Mouse (Mus musculus): ENCODE data around the gene Gm44973. TPM values are rescaled to one million over a fixed set of nuclear protein-coding genes. Genes with fewer than 3 reads are reported as not detected.
"Not testable (repeated sequence)": the region's sequence is repeated elsewhere in the genome, so short reads cannot be mapped to it uniquely, and the experiment has no call there.

Gm44973 gene
- polyA plus RNA-seq, 1 experiment from 2014 or later = 0.19 TPM

GRCm38 (mm10) chr7:5012681-5013513 is 2.4 kb upstream of the Gm44973 start:
- H3K27ac ChIP-seq (ENCODE audit: low read depth, low read length) = no peak overlapping the region
- no peak for DNase-seq (ENCODE audit: low spot score)
- no peak overlapping the region for H3K4me3 ChIP-seq (ENCODE audit: low read depth, low read length)
- peaks cover 24% of the 10 kb centered on the region for H3K36me3 ChIP-seq (ENCODE audit: control insufficient read depth, insufficient read depth, low read length)
- no peak overlapping the region for H3K9ac ChIP-seq (ENCODE audit: low read depth, low read length)
- H3K9me3 ChIP-seq (ENCODE audit: control insufficient read depth, low read length) = no peaks in the 10 kb centered on the region
- no peaks in the 10 kb centered on the region for H3K4me1 ChIP-seq (replicated peaks; ENCODE audit: control insufficient read depth, insufficient read depth, low read length)
- H3K27me3 ChIP-seq (ENCODE audit: control insufficient read depth, insufficient read depth, low read length) = no peaks in the 10 kb centered on the region
- 93% methylated on average over 27 of the region's 27 CpGs for WGBS
- no peak for ATAC-seq (ENCODE audit: low FRiP score)
- no peak overlapping the region for H3K4me2 ChIP-seq (replicated peaks; ENCODE audit: low read depth, low read length)

GRCm38 (mm10) chr7:5014251-5015117 is 812 bp upstream of the Gm44973 start, which contains the start of the genes Zfp524 and Fiz1:
Gene Zfp524 (plus strand): TSS chr7:5014415.
Gene Fiz1 (minus strand): TSS chr7:5014697.
- H3K4me1 ChIP-seq (replicated peaks; ENCODE audit: control insufficient read depth, insufficient read depth, low read length) = no peaks in the 10 kb centered on the region
- H3K9me3 ChIP-seq (ENCODE audit: control insufficient read depth, low read length) = no peaks in the 10 kb centered on the region
- peak; percentile 98 for DNase-seq (ENCODE audit: low spot score)
- peak within 1 kb of the TSS; percentile 52 for H3K4me3 ChIP-seq (ENCODE audit: low read depth, low read length)
- H3K4me2 ChIP-seq (replicated peaks; ENCODE audit: low read depth, low read length) = peak within 1 kb of the TSS; percentile 51
- WGBS = under 1% methylated on average over 41 of the region's 42 CpGs
- H3K36me3 ChIP-seq (ENCODE audit: control insufficient read depth, insufficient read depth, low read length) = peaks cover 11% of the 10 kb centered on the region; the same call in 1 of the 2 replicates
- peak; percentile 84 for ATAC-seq (ENCODE audit: low FRiP score)
- H3K27ac ChIP-seq (ENCODE audit: low read depth, low read length) = peak within 1 kb of the TSS; percentile 96
- peak within 1 kb of the TSS; percentile 82 for H3K9ac ChIP-seq (ENCODE audit: low read depth, low read length)
- H3K27me3 ChIP-seq (ENCODE audit: control insufficient read depth, insufficient read depth, low read length) = no peaks in the 10 kb centered on the region

GRCm38 (mm10) chr7:5016057-5016456 is 761 bp downstream of the Gm44973 start:
- Histone ChIP-seq H3K4me3 (ENCODE audit: low read depth, low read length) (peak overlapping the region; percentile 52), H3K4me1 (replicated peaks; ENCODE audit: control insufficient read depth, insufficient read depth, low read length) (0 out of 2 replicates have a peak, but pooled peaks cover under 1% of the 10 kb centered on the region), H3K9ac (ENCODE audit: low read depth, low read length) (peak overlapping the region; percentile 82; the same call in 1 of the 2 replicates), H3K36me3 (ENCODE audit: control insufficient read depth, insufficient read depth, low read length) (peaks cover 9% of the 10 kb centered on the region; the same call in 1 of the 2 replicates), H3K4me2 (replicated peaks; ENCODE audit: low read depth, low read length) (peak overlapping the region; percentile 51), H3K27me3 (ENCODE audit: control insufficient read depth, insufficient read depth, low read length) (no peaks in the 10 kb centered on the region), H3K27ac (ENCODE audit: low read depth, low read length) (peak overlapping the region; percentile 96), H3K9me3 (ENCODE audit: control insufficient read depth, low read length) (no peaks in the 10 kb centered on the region)
- no peak for ATAC-seq (ENCODE audit: low FRiP score)
- no peak for DNase-seq (ENCODE audit: low spot score)
- WGBS = 71% methylated on average over 3 of the region's 3 CpGs

- Histone ChIP-seq H3K4me3 (ENCODE audit: low read depth, low read length) (no peak overlapping the region), H3K27me3 (ENCODE audit: control insufficient read depth, insufficient read depth, low read length) (no peaks in the 10 kb centered on the region), H3K4me2 (replicated peaks; ENCODE audit: low read depth, low read length) (no peak overlapping the region), H3K36me3 (ENCODE audit: control insufficient read depth, insufficient read depth, low read length) (no peaks in the 10 kb centered on the region; the same call in 1 of the 2 replicates), H3K4me1 (replicated peaks; ENCODE audit: control insufficient read depth, insufficient read depth, low read length) (0 out of 2 replicates have a peak, but pooled peaks cover 2% of the 10 kb centered on the region), H3K9me3 (ENCODE audit: control insufficient read depth, low read length) (no peaks in the 10 kb centered on the region), H3K9ac (ENCODE audit: low read depth, low read length) (no peak overlapping the region), H3K27ac (ENCODE audit: low read depth, low read length) (no peak overlapping the region)
- DNase-seq (ENCODE audit: low spot score) = no peak
- WGBS = 94% methylated on average over 2 of the region's 2 CpGs
- ATAC-seq (ENCODE audit: low FRiP score) = no peak
Measured at GRCm38 (mm10) chr7:5016920-5017319, 1.6 kb downstream of the Gm44973 start.

GRCm38 (mm10) chr7:5017352-5017751 is 2.1 kb downstream of the Gm44973 start:
- 88% methylated on average over 16 of the region's 16 CpGs for WGBS
- H3K4me3 ChIP-seq (ENCODE audit: low read depth, low read length) = no peak overlapping the region
- ATAC-seq (ENCODE audit: low FRiP score) (no peak), DNase-seq (ENCODE audit: low spot score) (no peak)
- no peaks in the 10 kb centered on the region for H3K9me3 ChIP-seq (ENCODE audit: control insufficient read depth, low read length)
- 0 out of 2 replicates have a peak, but pooled peaks cover 2% of the 10 kb centered on the region for H3K4me1 ChIP-seq (replicated peaks; ENCODE audit: control insufficient read depth, insufficient read depth, low read length)
- H3K27me3 ChIP-seq (ENCODE audit: control insufficient read depth, insufficient read depth, low read length) = no peaks in the 10 kb centered on the region
- no peak overlapping the region for H3K9ac ChIP-seq (ENCODE audit: low read depth, low read length)
- H3K27ac ChIP-seq (ENCODE audit: low read depth, low read length) = no peak overlapping the region
- no peak overlapping the region for H3K4me2 ChIP-seq (replicated peaks; ENCODE audit: low read depth, low read length)
- no peaks in the 10 kb centered on the region for H3K36me3 ChIP-seq (ENCODE audit: control insufficient read depth, insufficient read depth, low read length)

GRCm38 (mm10) chr7:5017931-5018330 is 2.6 kb downstream of the Gm44973 start:
- Histone ChIP-seq H3K27ac (ENCODE audit: low read depth, low read length) (no peak overlapping the region), H3K36me3 (ENCODE audit: control insufficient read depth, insufficient read depth, low read length) (no peaks in the 10 kb centered on the region), H3K9ac (ENCODE audit: low read depth, low read length) (no peak overlapping the region), H3K4me1 (replicated peaks; ENCODE audit: control insufficient read depth, insufficient read depth, low read length) (0 out of 2 replicates have a peak, but pooled peaks cover 2% of the 10 kb centered on the region), H3K9me3 (ENCODE audit: control insufficient read depth, low read length) (no peaks in the 10 kb centered on the region), H3K4me2 (replicated peaks; ENCODE audit: low read depth, low read length) (no peak overlapping the region), H3K27me3 (ENCODE audit: control insufficient read depth, insufficient read depth, low read length) (no peaks in the 10 kb centered on the region), H3K4me3 (ENCODE audit: low read depth, low read length) (no peak overlapping the region)
- DNase-seq (ENCODE audit: low spot score) (no peak), ATAC-seq (ENCODE audit: low FRiP score) (no peak)
- WGBS = 97% methylated on average over 21 of the region's 21 CpGs

GRCm38 (mm10) chr7:5019576-5019975 is 4.3 kb downstream of the Gm44973 start:
- WGBS = 34% methylated on average over 8 of the region's 8 CpGs
- peak overlapping the region; percentile 38 for H3K4me2 ChIP-seq (replicated peaks; ENCODE audit: low read depth, low read length)
- H3K9me3 ChIP-seq (ENCODE audit: control insufficient read depth, low read length); H3K4me1 ChIP-seq (replicated peaks; ENCODE audit: control insufficient read depth, insufficient read depth, low read length); DNase-seq (ENCODE audit: low spot score); H3K27me3 ChIP-seq (ENCODE audit: control insufficient read depth, insufficient read depth, low read length); H3K36me3 ChIP-seq (ENCODE audit: control insufficient read depth, insufficient read depth, low read length); ATAC-seq (ENCODE audit: low FRiP score): not testable (repeated sequence)
- H3K27ac ChIP-seq (ENCODE audit: low read depth, low read length) = peak overlapping the region; percentile 90
- H3K9ac ChIP-seq (ENCODE audit: low read depth, low read length) = peak overlapping the region; percentile 46; the same call in 1 of the 2 replicates
- H3K4me3 ChIP-seq (ENCODE audit: low read depth, low read length) = peak overlapping the region; percentile 87

- H3K27ac ChIP-seq (ENCODE audit: low read depth, low read length) = peak within 1 kb of the TSS; percentile 90
- ATAC-seq (ENCODE audit: low FRiP score) (peak; percentile 87), DNase-seq (ENCODE audit: low spot score) (peak; percentile 99)
- peak within 1 kb of the TSS; percentile 81 for H3K4me2 ChIP-seq (replicated peaks; ENCODE audit: low read depth, low read length)
- WGBS = under 1% methylated on average over 34 of the region's 49 CpGs
- peaks cover 4% of the 10 kb centered on the region; the same call in 1 of the 2 replicates for H3K36me3 ChIP-seq (ENCODE audit: control insufficient read depth, insufficient read depth, low read length)
- no peaks in the 10 kb centered on the region for H3K27me3 ChIP-seq (ENCODE audit: control insufficient read depth, insufficient read depth, low read length)
- peak within 1 kb of the TSS; percentile 87 for H3K4me3 ChIP-seq (ENCODE audit: low read depth, low read length)
- H3K9ac ChIP-seq (ENCODE audit: low read depth, low read length) = peak within 1 kb of the TSS; percentile 96
- H3K4me1 ChIP-seq (replicated peaks; ENCODE audit: control insufficient read depth, insufficient read depth, low read length) = 0 out of 2 replicates have a peak, but pooled peaks cover 2% of the 10 kb centered on the region
- no peaks in the 10 kb centered on the region for H3K9me3 ChIP-seq (ENCODE audit: control insufficient read depth, low read length)
Measured at GRCm38 (mm10) chr7:5020000-5020681, 4.8 kb downstream of the Gm44973 start, which contains the start of the genes Zfp865 and Ccdc106. Gene Zfp865 (plus strand): TSS chr7:5020376. Gene Ccdc106 (plus strand): TSS chr7:5020553.

All from hindbrain, embryonic 11.5 days (tissue).